Mouse (Mus musculus): Measurements from ENCODE around the gene Adora3.

Gene Adora3

DNA sequence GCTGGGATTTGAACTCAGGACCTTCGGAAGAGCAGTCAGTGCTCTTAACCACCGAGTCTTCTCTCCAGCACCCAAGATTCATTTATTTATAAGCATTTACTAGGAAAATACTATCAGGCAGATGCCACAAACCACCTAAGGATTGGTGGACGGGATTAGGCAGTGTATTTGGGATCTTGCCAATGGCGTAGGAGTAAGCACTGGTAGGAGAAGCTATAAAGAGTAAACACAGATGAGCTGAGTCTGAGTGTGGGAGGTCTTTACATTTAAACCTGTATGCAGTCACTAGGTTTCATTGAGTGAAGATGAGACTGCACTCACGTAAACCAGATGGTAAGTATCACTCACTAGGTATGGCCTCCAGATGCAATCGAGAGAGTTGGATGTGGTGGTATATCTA, 63.3 kb downstream of the Adora3 start:
- no peak for DNase-seq (ENCODE audit: inconsistent ontology term)

DNA sequence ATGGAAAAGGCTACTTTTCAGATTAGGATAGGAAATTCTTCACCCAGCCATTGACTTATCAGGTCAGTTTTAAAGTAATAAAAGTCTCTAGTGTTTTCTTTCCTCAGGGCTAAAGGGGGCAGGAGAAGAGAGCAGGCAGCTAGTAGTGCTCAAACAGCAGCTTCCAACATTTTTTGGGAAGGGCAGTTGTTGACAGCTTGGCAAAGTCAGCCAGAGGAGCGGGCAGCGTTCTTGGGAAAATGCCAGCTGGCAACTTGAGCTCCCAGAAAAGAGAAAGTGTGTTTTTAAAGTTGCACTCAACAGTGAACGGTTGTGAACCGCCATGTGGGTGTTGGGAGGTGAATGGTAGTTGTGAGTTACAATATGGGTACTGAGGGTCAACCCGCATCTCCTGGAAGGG, 64.4 kb downstream of the Adora3 start:
- no peak for DNase-seq (ENCODE audit: inconsistent ontology term)

DNA sequence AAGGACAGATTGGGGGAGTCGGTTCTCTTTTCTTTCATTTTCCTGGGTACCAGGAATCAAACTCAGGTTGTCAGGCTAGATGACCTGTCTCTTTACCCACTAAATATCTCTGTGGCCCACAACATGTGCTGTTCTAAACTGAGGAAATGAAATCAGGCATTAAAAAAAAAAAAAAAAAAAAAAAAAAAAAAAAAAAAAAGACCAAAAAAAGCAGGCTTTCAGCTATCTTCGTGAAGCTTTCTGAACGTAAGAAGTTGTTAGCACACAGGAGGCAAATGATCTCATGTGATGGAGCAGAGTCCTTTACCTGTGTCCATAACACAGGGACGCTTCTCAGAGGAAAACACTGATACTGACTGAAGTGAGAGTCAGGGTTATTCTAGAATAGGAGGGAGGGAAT, 65.5 kb downstream of the Adora3 start:
- no peak for DNase-seq (ENCODE audit: inconsistent ontology term)

DNA sequence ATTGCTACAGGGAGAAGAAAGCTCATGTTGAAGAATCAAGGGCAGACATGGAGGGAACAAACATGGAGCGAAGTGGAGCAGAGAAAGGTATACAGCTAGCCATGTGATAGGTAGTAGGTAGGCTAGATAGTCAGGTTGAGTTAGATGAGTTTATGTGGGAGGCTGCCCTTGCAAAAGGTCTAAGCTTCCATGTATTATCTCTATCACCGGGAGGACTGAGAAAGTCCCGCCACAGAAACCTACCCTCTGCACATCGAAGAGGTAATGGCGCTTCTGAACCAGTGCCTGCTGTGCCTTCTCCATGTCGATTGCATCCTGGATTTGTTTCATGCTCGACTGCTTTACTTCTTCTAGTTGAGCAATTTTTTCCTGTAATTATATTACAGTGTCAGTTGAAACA, 80.7 kb downstream of the Adora3 start:
- DNase-seq (ENCODE audit: inconsistent ontology term) = no peak

DNA sequence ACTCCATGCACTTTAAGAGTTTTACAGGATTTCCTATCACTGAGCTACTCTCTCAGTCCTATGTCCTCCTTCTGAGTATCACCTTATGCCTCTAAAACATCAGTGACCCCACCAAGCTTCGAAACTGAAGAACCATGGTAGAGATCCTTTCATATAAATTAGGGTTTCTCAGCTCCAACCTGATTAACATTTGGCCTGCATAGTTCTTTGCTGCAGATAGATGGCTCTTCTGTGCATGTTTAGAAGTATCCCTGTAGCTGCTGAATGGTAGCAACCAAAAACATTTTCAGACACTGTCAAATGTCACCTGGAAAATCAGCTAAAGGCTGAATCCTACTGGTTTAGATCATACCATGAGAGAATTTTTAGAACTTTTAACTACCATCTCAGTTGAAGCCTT, 86.6 kb downstream of the Adora3 start:
- no peak for DNase-seq (ENCODE audit: inconsistent ontology term)

DNA sequence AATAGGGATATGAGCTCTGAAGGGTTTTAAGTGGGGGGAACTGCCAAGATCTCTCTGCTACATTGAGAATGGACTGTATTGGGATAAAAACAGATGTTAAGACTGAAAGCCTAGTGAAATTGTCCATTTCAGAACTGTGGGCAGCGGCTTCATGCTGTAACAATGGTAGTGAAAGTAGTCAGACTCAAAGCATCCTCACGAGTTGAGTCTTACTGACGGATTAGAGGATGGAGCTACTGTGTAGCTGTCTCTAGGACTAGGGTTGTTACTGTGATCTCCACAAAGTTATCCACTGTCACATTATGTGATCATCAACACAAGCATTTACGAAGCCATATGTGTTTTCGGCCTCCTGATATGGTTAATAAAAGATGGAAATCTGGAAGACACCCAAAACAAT, 87.5 kb downstream of the Adora3 start:
- no peak for DNase-seq (ENCODE audit: inconsistent ontology term)

Measured in Muller cell, postnatal 12 days (primary cell).